Mouse (Mus musculus): ENCODE data around the gene Nrp1. TPM values are rescaled to one million over a fixed set of nuclear protein-coding genes. Genes with fewer than 3 reads are reported as not detected.
A peak's percentile ranks its signal among the peaks of the same experiment; 100 is the strongest.

The Nrp1 gene
- polyA plus RNA-seq, 1 experiment from 2014 or later = 133 TPM

DNA sequence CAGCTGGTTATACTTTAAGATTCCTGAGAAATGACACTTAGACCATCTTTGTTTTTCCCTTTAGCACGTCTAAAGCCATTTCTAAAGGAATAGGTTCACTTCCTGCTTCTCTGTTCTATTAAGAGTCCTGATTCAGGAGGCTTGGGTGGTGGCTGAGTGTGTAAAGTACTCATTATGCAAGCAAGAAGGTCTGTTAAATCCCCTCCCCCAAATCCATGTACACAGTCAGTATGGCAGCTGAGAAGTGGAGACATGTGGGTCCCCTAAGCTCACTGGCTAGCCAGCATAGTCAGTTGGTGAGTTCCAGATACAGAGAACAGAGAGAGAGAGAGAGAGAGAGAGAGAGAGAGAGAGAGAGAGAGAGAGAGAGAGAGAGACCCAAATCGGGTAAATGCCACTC, 116.2 kb downstream of the Nrp1 start:
- Histone ChIP-seq H3K9ac (no peak overlapping the region), H3K4me2 (no peak overlapping the region), H3K27me3 (no peaks in the 10 kb centered on the region), H3K4me3 (no peak overlapping the region), H3K4me1 (peaks cover 17% of the 10 kb centered on the region), H3K27ac (peak overlapping the region; percentile 24; the same call in 1 of the 2 replicates), H3K36me3 (peaks cover 37% of the 10 kb centered on the region), H3K9me3 (no peaks in the 10 kb centered on the region)
- ATAC-seq (ENCODE audit: borderline replicate concordance, extremely low read depth, low FRiP score, low TSS enrichment) = no peak
- WGBS = 33% methylated on average over 2 of the region's 2 CpGs

DNA sequence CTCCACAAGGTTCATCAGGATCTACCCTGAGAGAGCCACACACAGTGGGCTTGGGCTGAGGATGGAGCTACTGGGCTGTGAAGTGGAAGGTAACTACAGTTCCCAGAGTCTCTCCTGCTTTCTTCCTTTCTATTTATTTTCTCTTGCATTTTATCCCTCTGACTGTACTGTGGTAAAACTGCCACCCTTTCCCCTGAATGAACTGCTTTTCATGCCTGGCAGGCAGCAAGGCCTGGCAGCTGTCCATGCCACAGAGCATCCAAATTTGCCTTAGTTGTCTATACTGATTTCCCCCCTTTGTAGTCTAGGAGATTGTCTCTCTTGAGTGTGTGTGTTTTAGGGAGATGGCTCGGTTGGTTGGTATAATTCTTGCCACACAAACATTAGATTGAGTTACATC, 117.8 kb downstream of the Nrp1 start:
- Histone ChIP-seq H3K4me2 (no peak overlapping the region), H3K27ac (no peak overlapping the region), H3K36me3 (peaks cover 36% of the 10 kb centered on the region), H3K27me3 (no peaks in the 10 kb centered on the region), H3K9ac (no peak overlapping the region), H3K9me3 (no peaks in the 10 kb centered on the region), H3K4me3 (no peak overlapping the region), H3K4me1 (peaks cover 20% of the 10 kb centered on the region)
- WGBS = 68% methylated on average over 1 of the region's 1 CpGs
- no peak for ATAC-seq (ENCODE audit: borderline replicate concordance, extremely low read depth, low FRiP score, low TSS enrichment)

DNA sequence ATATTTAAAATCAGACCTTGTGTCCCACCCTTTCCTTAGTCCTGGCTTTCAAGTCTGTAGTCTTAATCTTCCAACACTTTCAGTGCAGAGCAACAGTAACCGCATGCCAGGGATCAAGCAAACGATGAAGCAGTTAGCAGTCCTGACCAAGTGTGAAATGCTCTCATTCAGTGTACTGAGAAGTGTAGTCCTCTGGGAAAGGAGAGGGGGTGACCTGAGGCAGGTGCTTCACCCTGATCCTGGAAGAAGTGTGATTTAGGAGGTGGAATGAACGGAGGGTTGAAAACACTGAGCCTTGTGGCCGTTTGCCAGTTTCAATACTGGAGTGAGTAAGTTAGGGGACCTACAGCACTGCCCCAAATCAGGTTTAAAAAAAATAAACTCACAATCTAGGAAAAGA, 119.6 kb downstream of the Nrp1 start:
- no peak overlapping the region for H3K4me2 ChIP-seq
- H3K9ac ChIP-seq = no peak overlapping the region
- peaks cover 24% of the 10 kb centered on the region for H3K4me1 ChIP-seq
- no peak overlapping the region for H3K4me3 ChIP-seq
- no peaks in the 10 kb centered on the region for H3K9me3 ChIP-seq
- peaks cover 33% of the 10 kb centered on the region for H3K36me3 ChIP-seq
- no peak for ATAC-seq (ENCODE audit: borderline replicate concordance, extremely low read depth, low FRiP score, low TSS enrichment)
- H3K27ac ChIP-seq = peak overlapping the region; percentile 60
- WGBS = 53% methylated on average over 4 of the region's 4 CpGs
- no peaks in the 10 kb centered on the region for H3K27me3 ChIP-seq

DNA sequence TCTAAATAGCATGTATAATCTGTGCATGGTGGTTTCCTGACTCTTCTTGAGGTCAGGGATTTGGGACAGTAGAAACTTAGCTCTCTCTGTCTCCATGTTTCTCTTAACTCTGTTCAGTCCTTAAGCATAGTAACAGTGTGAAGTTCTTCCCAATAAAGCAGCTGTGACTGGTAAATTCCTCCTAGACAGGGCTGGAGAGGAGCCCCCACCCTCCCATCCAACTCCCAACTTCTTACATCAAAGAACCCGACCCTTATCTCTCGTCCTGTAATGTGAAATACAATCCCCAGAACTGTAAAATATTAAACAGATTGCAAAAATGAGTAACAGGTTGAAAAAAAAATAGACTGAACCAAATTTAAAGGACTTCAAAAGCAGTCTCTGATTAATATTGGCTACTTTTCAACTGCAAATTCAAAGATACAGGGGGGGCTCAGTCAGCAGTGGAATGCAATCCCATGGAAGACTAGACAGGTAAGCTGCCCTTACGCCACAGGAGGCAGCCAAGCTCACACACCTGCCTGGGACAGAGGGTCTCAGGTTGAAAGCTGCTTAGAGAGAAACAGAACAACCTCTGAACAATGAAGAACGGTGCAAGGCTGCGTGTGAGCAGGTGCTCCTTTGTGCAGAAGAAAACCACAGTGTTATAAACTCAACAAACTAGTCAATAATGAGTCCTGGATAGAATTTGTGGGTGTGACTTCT, 121.1 kb downstream of the Nrp1 start:
- WGBS = 38% methylated on average over 5 of the region's 5 CpGs
- H3K27me3 ChIP-seq = no peaks in the 10 kb centered on the region
- peak overlapping the region; percentile 78 for H3K27ac ChIP-seq
- no peak overlapping the region for H3K4me2 ChIP-seq
- peak; percentile 62; the same call in 1 of the 2 replicates for ATAC-seq (ENCODE audit: borderline replicate concordance, extremely low read depth, low FRiP score, low TSS enrichment)
- H3K9me3 ChIP-seq = no peaks in the 10 kb centered on the region
- H3K4me1 ChIP-seq = peaks cover 20% of the 10 kb centered on the region
- H3K36me3 ChIP-seq = peaks cover 31% of the 10 kb centered on the region
- H3K9ac ChIP-seq = no peak overlapping the region
- no peak overlapping the region for H3K4me3 ChIP-seq

DNA sequence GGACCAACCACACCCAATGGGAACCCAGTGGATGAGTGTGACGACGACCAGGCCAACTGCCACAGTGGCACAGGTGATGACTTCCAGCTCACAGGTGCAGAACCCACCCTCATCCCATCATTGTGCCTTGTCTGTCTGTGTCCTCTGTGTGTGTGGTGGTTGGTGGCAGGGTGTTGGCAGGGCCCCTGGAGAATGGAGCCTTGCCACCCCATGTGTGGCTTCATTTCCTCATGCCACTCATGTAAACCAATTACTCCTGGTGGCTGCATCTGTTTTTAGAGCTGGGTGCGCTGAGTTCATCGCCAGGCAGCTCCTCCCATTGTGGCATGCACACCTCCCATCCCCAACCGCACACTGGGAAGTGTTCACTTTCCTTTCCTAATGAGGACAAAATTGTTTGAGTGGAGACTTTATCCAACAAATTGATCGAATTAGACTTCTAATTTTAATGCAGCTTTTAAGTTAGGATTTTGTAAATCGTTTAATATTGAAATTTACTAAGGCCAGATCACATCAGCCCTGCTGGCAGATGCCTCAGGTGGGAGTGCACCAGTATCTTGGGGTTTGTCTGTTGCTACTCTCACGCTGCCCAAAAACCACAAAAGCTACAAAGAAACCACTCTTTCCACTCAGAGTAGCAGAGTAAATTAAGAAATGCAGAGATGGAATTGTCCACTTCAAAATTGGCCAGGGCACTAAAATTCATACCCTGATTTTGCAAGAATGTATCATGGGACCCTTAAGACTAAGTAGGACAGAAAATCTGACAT, 122.7 kb downstream of the Nrp1 start:
- H3K36me3 ChIP-seq = peaks cover 28% of the 10 kb centered on the region
- no peak overlapping the region; the same call in 1 of the 2 replicates for H3K27ac ChIP-seq
- peak; percentile 40; the same call in 1 of the 2 replicates for ATAC-seq (ENCODE audit: borderline replicate concordance, extremely low read depth, low FRiP score, low TSS enrichment)
- H3K27me3 ChIP-seq = no peaks in the 10 kb centered on the region
- H3K9me3 ChIP-seq = no peaks in the 10 kb centered on the region
- no peak overlapping the region for H3K9ac ChIP-seq
- 77% methylated on average over 8 of the region's 8 CpGs for WGBS
- peaks cover 20% of the 10 kb centered on the region for H3K4me1 ChIP-seq
- H3K4me2 ChIP-seq = no peak overlapping the region
- H3K4me3 ChIP-seq = no peak overlapping the region

DNA sequence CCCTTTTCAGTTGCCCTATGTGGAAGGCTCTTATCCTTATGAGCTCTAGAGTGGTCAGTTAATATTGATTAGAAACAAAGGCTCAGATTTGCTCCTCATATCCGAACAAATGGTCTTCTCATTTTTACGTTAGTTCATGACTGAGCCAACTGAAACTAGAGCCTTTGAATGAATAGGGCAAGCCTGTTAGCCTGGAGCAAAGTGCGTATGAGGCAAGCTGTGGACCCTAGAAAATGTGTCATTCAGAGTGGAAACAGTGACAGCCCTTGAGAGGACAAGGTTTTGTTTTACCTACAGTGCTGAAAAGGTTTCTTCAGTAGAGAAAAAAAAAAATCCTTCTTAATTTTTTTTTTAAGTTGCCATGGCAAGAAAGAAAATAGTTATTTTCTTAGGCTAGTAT, 124.9 kb downstream of the Nrp1 start:
- no peak overlapping the region for H3K4me3 ChIP-seq
- no peaks in the 10 kb centered on the region for H3K27me3 ChIP-seq
- peaks cover 20% of the 10 kb centered on the region; the same call in 1 of the 2 replicates for H3K36me3 ChIP-seq
- H3K9ac ChIP-seq = no peak overlapping the region
- H3K27ac ChIP-seq = no peak overlapping the region
- no peaks in the 10 kb centered on the region for H3K9me3 ChIP-seq
- WGBS = 68% methylated on average over 3 of the region's 3 CpGs
- H3K4me2 ChIP-seq = no peak overlapping the region
- H3K4me1 ChIP-seq = peaks cover 24% of the 10 kb centered on the region
- no peak for ATAC-seq (ENCODE audit: borderline replicate concordance, extremely low read depth, low FRiP score, low TSS enrichment)

DNA sequence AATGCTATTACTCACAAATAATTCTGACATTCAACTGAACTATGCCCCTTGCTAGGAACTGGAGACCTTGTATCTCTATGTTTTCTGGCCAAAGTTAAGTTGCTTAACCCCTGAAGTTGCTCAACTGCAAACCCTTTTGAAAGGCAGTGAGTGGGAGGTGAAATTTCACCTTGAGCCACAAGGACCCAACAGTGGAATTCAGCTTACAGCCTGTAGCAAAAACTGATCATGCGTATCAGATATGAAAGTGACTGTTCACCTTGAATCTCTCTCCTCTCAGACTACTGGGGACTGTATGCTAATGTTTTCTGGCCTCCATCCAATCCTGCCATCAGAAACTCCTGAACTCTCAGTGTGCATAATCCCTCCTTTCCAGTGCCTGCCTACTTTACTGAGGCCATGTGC, 126.3 kb downstream of the Nrp1 start:
- H3K4me2 ChIP-seq = no peak overlapping the region
- no peak for ATAC-seq (ENCODE audit: borderline replicate concordance, extremely low read depth, low FRiP score, low TSS enrichment)
- no peak overlapping the region for H3K9ac ChIP-seq
- no peaks in the 10 kb centered on the region for H3K27me3 ChIP-seq
- H3K36me3 ChIP-seq = peaks cover 17% of the 10 kb centered on the region; the same call in 1 of the 2 replicates
- H3K4me1 ChIP-seq = peaks cover 27% of the 10 kb centered on the region
- peak overlapping the region; percentile 8; the same call in 1 of the 2 replicates for H3K27ac ChIP-seq
- no peak overlapping the region for H3K4me3 ChIP-seq
- 65% methylated on average over 1 of the region's 1 CpGs for WGBS
- no peaks in the 10 kb centered on the region for H3K9me3 ChIP-seq

DNA sequence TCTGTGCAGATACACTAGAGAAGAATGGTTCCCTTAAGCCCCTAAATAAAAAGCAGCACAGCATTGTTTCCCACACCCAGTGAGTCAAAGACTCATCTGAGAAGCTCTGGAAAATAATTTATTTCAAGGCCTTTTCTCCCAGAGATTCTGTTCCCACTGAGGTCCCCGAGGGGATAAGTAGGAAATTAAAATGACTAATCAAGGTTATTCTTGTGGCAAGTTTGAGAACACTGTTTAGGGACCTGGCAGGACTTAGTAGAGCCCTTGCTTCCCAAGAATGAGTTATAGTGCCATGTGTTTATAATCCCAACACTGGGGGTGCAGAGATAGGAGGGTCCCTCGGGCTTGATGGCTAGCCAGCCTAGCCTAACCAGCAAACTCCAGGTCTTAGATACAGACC, 127.6 kb downstream of the Nrp1 start:
- peaks cover 13% of the 10 kb centered on the region; the same call in 1 of the 2 replicates for H3K36me3 ChIP-seq
- H3K4me3 ChIP-seq = no peak overlapping the region
- ATAC-seq (ENCODE audit: borderline replicate concordance, extremely low read depth, low FRiP score, low TSS enrichment) = no peak
- peaks cover 27% of the 10 kb centered on the region for H3K4me1 ChIP-seq
- no peaks in the 10 kb centered on the region for H3K27me3 ChIP-seq
- no peak overlapping the region for H3K27ac ChIP-seq
- H3K9me3 ChIP-seq = no peaks in the 10 kb centered on the region
- H3K9ac ChIP-seq = no peak overlapping the region
- H3K4me2 ChIP-seq = no peak overlapping the region
- WGBS = 58% methylated on average over 2 of the region's 2 CpGs

DNA sequence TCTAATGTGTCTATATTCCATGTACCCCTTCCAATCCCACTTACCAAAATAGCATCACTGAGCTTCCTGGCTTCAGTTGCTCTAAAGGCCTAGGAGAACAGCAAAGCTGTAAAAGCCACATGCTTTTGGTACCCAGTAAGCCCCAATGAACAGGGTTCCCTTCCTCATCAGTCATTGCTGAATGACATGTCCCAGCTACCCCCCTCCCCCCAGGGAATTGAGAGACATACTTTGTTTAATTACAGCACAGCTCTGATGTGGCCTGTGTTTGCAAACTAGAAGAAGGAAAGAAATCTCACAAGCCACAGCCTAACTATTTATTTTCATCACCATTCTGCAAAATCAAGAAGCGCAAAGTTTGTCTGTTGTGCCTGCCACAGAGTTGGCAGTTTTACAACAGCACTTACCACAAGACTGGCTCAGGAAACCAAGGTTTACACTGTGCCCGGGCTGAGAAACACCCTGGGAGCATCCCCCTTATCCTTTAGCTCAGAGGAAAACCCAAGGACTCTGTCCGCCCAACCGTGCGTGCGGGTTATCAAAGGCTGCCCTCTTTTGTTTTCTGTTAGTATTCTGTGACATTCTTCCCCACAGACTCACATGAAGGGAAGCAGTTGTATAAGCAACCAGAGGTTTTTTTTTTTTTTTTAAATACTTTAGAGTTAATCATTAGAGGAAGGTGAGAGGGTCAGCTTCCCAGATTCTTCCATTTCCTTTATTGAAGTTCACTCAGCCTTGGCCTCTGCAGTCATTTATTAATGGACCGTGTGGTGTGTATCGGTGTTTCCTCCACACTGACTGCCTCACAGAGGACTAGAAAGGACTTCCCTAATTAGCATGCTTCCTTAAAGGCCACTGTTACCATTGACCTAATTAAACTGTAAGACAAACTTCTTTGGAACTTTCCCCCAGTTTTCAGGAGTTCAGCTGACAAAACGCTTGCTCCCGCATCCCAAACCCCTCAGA, 129.8 kb downstream of the Nrp1 start:
- Histone ChIP-seq H3K27ac (peak overlapping the region; percentile 53; the same call in 1 of the 2 replicates), H3K9ac (no peak overlapping the region), H3K9me3 (no peaks in the 10 kb centered on the region), H3K36me3 (peaks cover 10% of the 10 kb centered on the region; the same call in 1 of the 2 replicates), H3K4me1 (peaks cover 27% of the 10 kb centered on the region), H3K27me3 (no peaks in the 10 kb centered on the region), H3K4me2 (no peak overlapping the region), H3K4me3 (no peak overlapping the region)
- ATAC-seq (ENCODE audit: borderline replicate concordance, extremely low read depth, low FRiP score, low TSS enrichment) = peak; percentile 44; the same call in 1 of the 2 replicates
- WGBS = 31% methylated on average over 10 of the region's 10 CpGs

DNA sequence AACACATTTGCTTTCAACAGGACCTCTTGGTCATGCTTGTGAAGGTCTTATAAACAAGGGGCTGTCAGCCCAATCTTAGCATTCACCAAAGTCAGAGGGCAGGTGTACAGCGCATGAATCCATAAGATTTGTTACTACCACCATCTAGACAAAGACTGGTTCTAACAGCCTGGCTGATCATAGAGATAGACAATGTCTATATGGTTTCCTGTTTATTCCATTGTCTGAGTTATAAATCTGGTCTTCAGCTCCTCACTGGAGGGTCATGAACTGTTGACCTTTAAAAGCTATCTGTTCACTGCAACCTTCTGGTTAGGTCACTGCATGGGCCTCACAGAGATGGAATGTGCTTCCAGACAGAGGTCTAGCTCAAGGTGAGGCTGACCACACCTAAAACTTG, 130.9 kb downstream of the Nrp1 start:
- ATAC-seq (ENCODE audit: borderline replicate concordance, extremely low read depth, low FRiP score, low TSS enrichment) = no peak
- Histone ChIP-seq H3K27me3 (no peaks in the 10 kb centered on the region), H3K4me2 (no peak overlapping the region), H3K36me3 (peaks cover 17% of the 10 kb centered on the region; the same call in 1 of the 2 replicates), H3K9ac (no peak overlapping the region), H3K4me3 (no peak overlapping the region), H3K4me1 (peaks cover 27% of the 10 kb centered on the region), H3K27ac (no peak overlapping the region), H3K9me3 (no peaks in the 10 kb centered on the region)
- 81% methylated on average over 1 of the region's 1 CpGs for WGBS

All from lung, embryonic 15.5 days (tissue).